Mouse (Mus musculus) ES-E14 (cell line): ENCODE data around the gene Nlgn2. TPM values are rescaled to one million over a fixed set of nuclear protein-coding genes. Genes with fewer than 3 reads are reported as not detected.

Experiments
- DNase-seq: peaks from one replicate; pipeline ENCODE4 v3.0.0-alpha.2; 2013; ENCODE audit warnings: low read depth, low spot score
- H3K27ac ChIP-seq: 2 replicates; pipeline ENCODE4 v1.5.1; 2012; ENCODE audit warnings: low read depth, mild to moderate bottlenecking, low read length, moderate library complexity, mixed read lengths; ENCODE audit not compliant: poor library complexity, insufficient read depth, severe bottlenecking
- H3K36me3 ChIP-seq: 2 replicates; pipeline ENCODE4 v1.6.1; 2012; ENCODE audit warnings: mild to moderate bottlenecking, low read length, moderate library complexity, mixed read lengths; ENCODE audit not compliant: control insufficient read depth, poor library complexity, insufficient read depth, severe bottlenecking
- H3K4me1 ChIP-seq, 2 experiments: fragments of 150-350 bp in 1 of 2; sonication (generic) in 1 of 2; 2 replicates each; pipeline ENCODE4 v1.6.1; 2012; ENCODE audit warnings: low read length in 2 of 2, mild to moderate bottlenecking in 1 of 2, mixed read lengths in 1 of 2; ENCODE audit not compliant: control insufficient read depth in 2 of 2, insufficient read depth in 2 of 2, poor library complexity in 1 of 2
- H3K4me3 ChIP-seq, 2 experiments: fragments of 150-350 bp in 1 of 2; sonication (generic) in 1 of 2; 2 replicates each; pipeline ENCODE4 v1.5.1; 2012; ENCODE audit warnings: low read length in 2 of 2, low read depth in 1 of 2, mild to moderate bottlenecking in 1 of 2, mixed read lengths in 1 of 2; ENCODE audit not compliant: insufficient read depth in 1 of 2, poor library complexity in 1 of 2, severe bottlenecking in 1 of 2
- H3K9ac ChIP-seq: 2 replicates; pipeline ENCODE4 v1.6.1; 2012; ENCODE audit warnings: low read depth, mild to moderate bottlenecking, low read length, mixed read lengths; ENCODE audit not compliant: poor library complexity, insufficient read depth, severe bottlenecking
- H3K9me3 ChIP-seq: fragments of 150-350 bp; sonication (generic); 2 replicates; pipeline ENCODE4 v1.6.1; 2012; ENCODE audit warnings: low read depth, mild to moderate bottlenecking, low read length; ENCODE audit not compliant: control insufficient read depth, insufficient read depth
- CHD2 ChIP-seq: IDR thresholded peaks from 2 replicates; pipeline ENCODE4 v1.6.1; 2014; ENCODE audit warnings: mild to moderate bottlenecking, low read depth, low read length, inconsistent platforms
- HCFC1 ChIP-seq: IDR thresholded peaks from 2 replicates; pipeline ENCODE4 v1.6.1; 2012; ENCODE audit warnings: low read length, inconsistent platforms, borderline replicate concordance; ENCODE audit not compliant: insufficient read depth
- MAFK ChIP-seq: IDR thresholded peaks from 2 replicates; pipeline ENCODE4 v1.6.1; 2014; ENCODE audit warnings: mild to moderate bottlenecking, low read depth, low read length, inconsistent platforms; ENCODE audit not compliant: insufficient read depth
- ZC3H11A ChIP-seq: IDR thresholded peaks from 2 replicates; pipeline ENCODE4 v1.6.1; 2012; ENCODE audit warnings: low read depth, mild to moderate bottlenecking, inconsistent platforms, low read length, borderline replicate concordance
- ZNF384 ChIP-seq: IDR thresholded peaks from 2 replicates; pipeline ENCODE4 v1.6.1; 2012; ENCODE audit warnings: low read depth, low read length, inconsistent platforms
- in situ Hi-C, 2 experiments: fragments of 600-800 bp; cut with MboI; formaldehyde crosslinking; loops; one replicate each; pipeline ENCODE4 v1.15.1; 2025; ENCODE audit warnings: low sequenced_read_pairs in 2 of 2, inconsistent platforms in 1 of 2; ENCODE audit not compliant: unreplicated experiment in 2 of 2
- total RNA-seq: library from RNA; depleted of rRNA; stranded (reverse); fragments of 300-350 nt; gene quantifications from 2 replicates; pipeline ENCODE4 v1.2.3, GENCODE M21; 2012

The Nlgn2 gene
- total RNA-seq, 1 experiment = 8.9 TPM

GRCm38 (mm10) chr11:69804652-69804940 is 33.0 kb downstream of the Nlgn2 start:
- peak overlapping the region; percentile 62 to 92 for H3K4me3 ChIP-seq
- H3K9me3 ChIP-seq = no peaks in the 10 kb centered on the region
- no peak overlapping the region for H3K27ac ChIP-seq
- peaks cover 3 to 13% of the 10 kb centered on the region in 2 experiments; a peak in 3 of 4 replicates for H3K4me1 ChIP-seq
- no peak overlapping the region; the same call in 1 of the 2 replicates for H3K9ac ChIP-seq
- no peak for DNase-seq
- no peak for TF ChIP-seq MAFK
- TF ChIP-seq CHD2 = no peak
- TF ChIP-seq HCFC1 = no peak
- TF ChIP-seq ZC3H11A = no peak
- TF ChIP-seq ZNF384 = no peak
- in situ Hi-C loops = loop anchor here in 1 of 2 experiments (10.0 kb wide), 1 partner anchor 70 kb away; the partner anchor contains the start of gene Tmem95
- H3K36me3 ChIP-seq = no peaks in the 10 kb centered on the region; the same call in 1 of the 2 replicates

- Histone ChIP-seq H3K4me1 (peaks cover 3 to 17% of the 10 kb centered on the region in 2 experiments; a peak in 3 of 4 replicates), H3K36me3 (no peaks in the 10 kb centered on the region; the same call in 1 of the 2 replicates), H3K27ac (no peak overlapping the region), H3K4me3 (peak overlapping the region; percentile 62 to 92), H3K9me3 (no peaks in the 10 kb centered on the region), H3K9ac (peak overlapping the region; percentile 46)
- TF ChIP-seq HCFC1 = no peak
- no peak for TF ChIP-seq ZNF384
- TF ChIP-seq CHD2 = no peak
- TF ChIP-seq ZC3H11A = no peak
- no peak for DNase-seq
- in situ Hi-C loops = loop anchor here in 1 of 2 experiments (10.0 kb wide), 1 partner anchor 71 kb away; the partner anchor contains the start of gene Tmem95
Measured at GRCm38 (mm10) chr11:69803786-69804651, 33.6 kb downstream of the Nlgn2 start.

- H3K36me3 ChIP-seq = no peaks in the 10 kb centered on the region; the same call in 1 of the 2 replicates
- peak overlapping the region; percentile 46; the same call in 1 of the 2 replicates for H3K9ac ChIP-seq
Measured at GRCm38 (mm10) chr11:69803328-69803727, 34.3 kb downstream of the Nlgn2 start.

GRCm38 (mm10) chr11:69802648-69803105 is 34.9 kb downstream of the Nlgn2 start:
- in situ Hi-C loops = loop anchor here in 1 of 2 experiments (10.0 kb wide), 1 partner anchor 72 kb away; the partner anchor contains the start of gene Tmem95
- DNase-seq = no peak
- Histone ChIP-seq H3K36me3 (no peaks in the 10 kb centered on the region; the same call in 1 of the 2 replicates), H3K9me3 (no peaks in the 10 kb centered on the region), H3K27ac (no peak overlapping the region), H3K9ac (peak overlapping the region; percentile 38), H3K4me3 (peak overlapping the region; percentile 62 to 92), H3K4me1 (peaks cover 3 to 18% of the 10 kb centered on the region in 2 experiments; a peak in 3 of 4 replicates)
- TF ChIP-seq CHD2 (no peak), HCFC1 (no peak), MAFK (no peak), ZC3H11A (no peak), ZNF384 (no peak)

More at GRCm38 (mm10) chr11:69803328-69803727, 34.3 kb downstream of the Nlgn2 start:
- H3K4me3 ChIP-seq = peak overlapping the region; percentile 62 to 92
- H3K9me3 ChIP-seq = no peaks in the 10 kb centered on the region
- DNase-seq = no peak
- TF ChIP-seq ZC3H11A (no peak), CHD2 (no peak), ZNF384 (no peak), HCFC1 (no peak)
- H3K27ac ChIP-seq = no peak overlapping the region
- H3K4me1 ChIP-seq = peaks cover 3 to 18% of the 10 kb centered on the region in 2 experiments; a peak in 3 of 4 replicates
- in situ Hi-C loops = loop anchor here in 1 of 2 experiments (10.0 kb wide), 1 partner anchor 71 kb away; the partner anchor contains the start of gene Tmem95
